Mouse (Mus musculus): ENCODE measurements around the gene Clrn2. TPM values are rescaled to one million over a fixed set of nuclear protein-coding genes. Genes with fewer than 3 reads are reported as not detected.

Gene Clrn2
- polyA plus RNA-seq, 1 experiment from 2014 or later = 0.28 TPM

DNA sequence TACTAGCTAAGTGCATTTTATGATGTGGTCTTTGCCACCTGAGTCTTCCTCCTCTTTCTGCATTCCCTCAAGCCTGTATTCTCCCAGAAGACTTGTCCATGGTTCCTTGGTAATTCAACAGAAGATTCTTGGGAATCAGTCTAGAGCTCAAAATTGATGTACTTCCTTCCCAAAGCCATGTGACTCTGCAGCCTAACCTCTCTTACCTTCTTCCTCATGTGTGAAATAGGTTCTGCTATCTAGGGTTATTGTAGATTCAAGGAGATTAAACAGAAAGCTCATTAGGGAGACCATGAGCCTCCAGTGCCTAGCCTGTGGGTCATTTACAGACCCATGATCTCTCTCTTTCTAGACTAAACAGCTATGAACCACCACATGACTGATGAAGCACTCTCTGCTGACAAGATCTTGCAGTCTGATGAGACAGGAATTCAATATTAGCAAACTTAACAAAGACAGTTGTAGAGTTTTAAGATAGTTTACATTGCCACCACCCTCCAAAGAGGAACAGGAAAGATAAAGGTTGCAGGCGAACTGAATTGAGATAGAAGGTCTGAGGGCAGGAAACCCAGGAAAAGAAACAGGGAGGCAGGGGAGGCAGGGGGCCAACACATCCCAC is 27.0 kb upstream of the Clrn2 start:
- no peaks in the 10 kb centered on the region for H3K9me3 ChIP-seq (ENCODE audit: control insufficient read depth, low read length)
- H3K27me3 ChIP-seq (replicated peaks; ENCODE audit: control insufficient read depth, insufficient read depth, low read length) = no peaks in the 10 kb centered on the region
- H3K36me3 ChIP-seq (ENCODE audit: control insufficient read depth, insufficient read depth, low read length) = no peaks in the 10 kb centered on the region
- H3K4me3 ChIP-seq (ENCODE audit: low read length) = no peak overlapping the region
- 88% methylated on average over 1 of the region's 1 CpGs for WGBS
- no peak for ATAC-seq
- H3K27ac ChIP-seq (ENCODE audit: low read depth, low read length) = no peak overlapping the region
- H3K4me2 ChIP-seq (ENCODE audit: low read length) = no peak overlapping the region
- no peaks in the 10 kb centered on the region for H3K4me1 ChIP-seq (ENCODE audit: control insufficient read depth, insufficient read depth, low read depth, low read length)
- H3K9ac ChIP-seq (ENCODE audit: low read depth, low read length) = no peak overlapping the region

DNA sequence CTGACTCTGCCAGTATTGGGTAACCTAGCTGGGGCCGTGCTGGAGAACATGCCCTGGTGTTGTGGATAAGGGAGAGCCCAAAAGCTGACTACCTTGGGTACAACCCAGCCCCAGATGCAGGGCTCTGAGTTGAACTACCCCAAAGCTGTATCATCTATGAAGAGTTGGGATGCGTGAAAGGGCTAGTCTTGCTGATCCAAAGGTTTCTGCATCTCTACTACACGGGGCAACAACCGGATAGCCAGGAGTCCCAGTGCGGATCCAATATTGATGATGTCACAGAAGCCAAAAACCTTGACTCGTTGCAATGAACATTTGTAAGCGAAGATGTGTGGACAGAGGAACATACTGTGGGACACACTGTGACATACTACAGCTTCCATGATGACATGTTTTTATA is 25.7 kb upstream of the Clrn2 start:
- Histone ChIP-seq H3K9ac (ENCODE audit: low read depth, low read length) (no peak overlapping the region), H3K27ac (ENCODE audit: low read depth, low read length) (no peak overlapping the region), H3K4me1 (ENCODE audit: control insufficient read depth, insufficient read depth, low read depth, low read length) (no peaks in the 10 kb centered on the region), H3K27me3 (replicated peaks; ENCODE audit: control insufficient read depth, insufficient read depth, low read length) (no peaks in the 10 kb centered on the region), H3K9me3 (ENCODE audit: control insufficient read depth, low read length) (no peaks in the 10 kb centered on the region), H3K4me3 (ENCODE audit: low read length) (no peak overlapping the region), H3K36me3 (ENCODE audit: control insufficient read depth, insufficient read depth, low read length) (no peaks in the 10 kb centered on the region), H3K4me2 (ENCODE audit: low read length) (no peak overlapping the region)
- ATAC-seq = no peak
- 95% methylated on average over 7 of the region's 7 CpGs for WGBS

DNA sequence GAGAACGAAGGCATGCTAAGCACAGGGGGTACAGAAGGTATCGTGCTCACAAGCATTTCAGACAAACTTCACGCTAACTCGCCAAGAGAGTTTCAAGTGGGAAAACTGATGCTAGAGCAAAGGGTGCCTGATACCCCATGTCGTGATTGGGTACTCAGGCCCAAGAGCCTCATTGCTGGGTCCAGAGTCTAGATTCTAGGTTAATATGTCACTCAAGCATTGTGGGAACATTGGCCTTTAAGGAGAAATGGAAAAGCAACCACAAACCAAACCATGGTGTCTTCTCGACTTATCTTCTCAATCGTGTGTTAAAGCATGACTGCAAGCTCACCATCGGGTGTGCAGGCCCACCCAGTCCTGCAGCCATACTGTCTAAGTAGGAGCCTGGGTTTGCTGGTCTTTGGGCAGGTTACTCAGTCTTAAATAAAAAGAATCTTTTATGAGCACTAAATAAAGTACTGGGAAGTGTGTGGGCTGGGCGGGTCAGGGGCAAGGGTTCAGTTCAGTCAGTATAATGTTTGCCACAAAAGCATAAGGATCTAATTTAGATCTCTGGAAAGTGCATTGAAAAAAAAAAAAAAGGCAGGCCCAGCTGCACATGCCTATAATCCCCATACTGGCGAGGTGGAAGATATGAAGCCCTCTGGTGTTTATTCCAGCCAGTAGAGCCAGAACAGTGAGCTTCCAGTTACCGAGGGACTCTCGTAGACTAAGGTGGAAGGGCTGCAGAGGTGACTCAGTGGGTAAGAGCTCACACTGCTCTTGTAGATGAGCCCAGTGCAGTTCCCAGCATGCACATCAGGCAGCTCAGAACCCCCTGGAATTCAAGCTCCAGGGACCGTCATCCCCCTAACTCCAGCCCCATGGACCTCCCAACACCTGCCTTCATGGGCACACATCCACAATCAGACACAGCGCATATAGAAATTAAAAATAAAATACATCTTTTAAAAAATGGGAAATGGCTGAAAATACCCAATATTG is 17.3 kb upstream of the Clrn2 start:
- Histone ChIP-seq H3K9me3 (ENCODE audit: control insufficient read depth, low read length) (no peaks in the 10 kb centered on the region), H3K36me3 (ENCODE audit: control insufficient read depth, insufficient read depth, low read length) (peaks cover 11% of the 10 kb centered on the region), H3K4me3 (ENCODE audit: low read length) (no peak overlapping the region), H3K4me1 (ENCODE audit: control insufficient read depth, insufficient read depth, low read depth, low read length) (no peaks in the 10 kb centered on the region), H3K9ac (ENCODE audit: low read depth, low read length) (no peak overlapping the region), H3K27ac (ENCODE audit: low read depth, low read length) (no peak overlapping the region), H3K4me2 (ENCODE audit: low read length) (no peak overlapping the region), H3K27me3 (replicated peaks; ENCODE audit: control insufficient read depth, insufficient read depth, low read length) (no peaks in the 10 kb centered on the region)
- no peak for ATAC-seq
- 90% methylated on average over 14 of the region's 14 CpGs for WGBS

GRCm38 (mm10) chr5:45437826-45438225 is 15.7 kb upstream of the Clrn2 start:
- peaks cover 11% of the 10 kb centered on the region for H3K36me3 ChIP-seq (ENCODE audit: control insufficient read depth, insufficient read depth, low read length)
- H3K27ac ChIP-seq (ENCODE audit: low read depth, low read length) = no peak overlapping the region
- H3K4me2 ChIP-seq (ENCODE audit: low read length) = no peak overlapping the region
- no peaks in the 10 kb centered on the region for H3K9me3 ChIP-seq (ENCODE audit: control insufficient read depth, low read length)
- no peaks in the 10 kb centered on the region for H3K27me3 ChIP-seq (replicated peaks; ENCODE audit: control insufficient read depth, insufficient read depth, low read length)
- ATAC-seq = no peak
- WGBS = 63% methylated on average over 4 of the region's 4 CpGs
- H3K4me1 ChIP-seq (ENCODE audit: control insufficient read depth, insufficient read depth, low read depth, low read length) = no peaks in the 10 kb centered on the region
- H3K9ac ChIP-seq (ENCODE audit: low read depth, low read length) = no peak overlapping the region
- H3K4me3 ChIP-seq (ENCODE audit: low read length) = no peak overlapping the region

DNA sequence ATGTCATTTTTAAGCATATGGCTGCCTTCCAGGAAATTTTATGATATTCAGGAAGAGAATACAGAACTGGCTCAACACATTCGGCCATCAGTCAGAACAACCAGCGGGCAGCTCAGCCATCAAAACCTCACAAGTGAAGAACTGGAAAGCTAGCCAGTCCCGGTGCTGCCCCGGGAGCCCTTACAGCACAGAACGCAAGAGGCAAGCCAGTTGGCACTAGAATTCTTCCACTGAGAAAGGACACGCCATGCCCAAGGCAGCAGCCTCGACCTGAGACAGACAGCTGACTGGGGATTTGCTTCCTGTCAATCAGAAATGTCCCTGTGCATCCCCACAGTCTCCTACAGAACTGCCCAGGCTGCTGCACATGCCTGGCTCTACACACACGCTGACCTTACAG is 15.2 kb upstream of the Clrn2 start:
- H3K9me3 ChIP-seq (ENCODE audit: control insufficient read depth, low read length) = no peaks in the 10 kb centered on the region
- no peak overlapping the region for H3K4me3 ChIP-seq (ENCODE audit: low read length)
- H3K9ac ChIP-seq (ENCODE audit: low read depth, low read length) = no peak overlapping the region
- no peak overlapping the region for H3K4me2 ChIP-seq (ENCODE audit: low read length)
- H3K4me1 ChIP-seq (ENCODE audit: control insufficient read depth, insufficient read depth, low read depth, low read length) = no peaks in the 10 kb centered on the region
- H3K36me3 ChIP-seq (ENCODE audit: control insufficient read depth, insufficient read depth, low read length) = peaks cover 11% of the 10 kb centered on the region
- H3K27ac ChIP-seq (ENCODE audit: low read depth, low read length) = no peak overlapping the region
- ATAC-seq = no peak
- H3K27me3 ChIP-seq (replicated peaks; ENCODE audit: control insufficient read depth, insufficient read depth, low read length) = no peaks in the 10 kb centered on the region
- 82% methylated on average over 8 of the region's 8 CpGs for WGBS

- H3K4me1 ChIP-seq (ENCODE audit: control insufficient read depth, insufficient read depth, low read depth, low read length) = no peaks in the 10 kb centered on the region
- H3K4me3 ChIP-seq (ENCODE audit: low read length) = no peak overlapping the region
- H3K9me3 ChIP-seq (ENCODE audit: control insufficient read depth, low read length) = no peaks in the 10 kb centered on the region
- H3K27ac ChIP-seq (ENCODE audit: low read depth, low read length) = no peak overlapping the region
- no peaks in the 10 kb centered on the region for H3K27me3 ChIP-seq (replicated peaks; ENCODE audit: control insufficient read depth, insufficient read depth, low read length)
- H3K36me3 ChIP-seq (ENCODE audit: control insufficient read depth, insufficient read depth, low read length) = no peaks in the 10 kb centered on the region; the same call in none of the 2 replicates
- ATAC-seq = no peak
- H3K4me2 ChIP-seq (ENCODE audit: low read length) = no peak overlapping the region
- WGBS = 94% methylated on average over 3 of the region's 3 CpGs
- no peak overlapping the region for H3K9ac ChIP-seq (ENCODE audit: low read depth, low read length)
Observed at GRCm38 (mm10) chr5:45441124-45441523, 12.4 kb upstream of the Clrn2 start.

DNA sequence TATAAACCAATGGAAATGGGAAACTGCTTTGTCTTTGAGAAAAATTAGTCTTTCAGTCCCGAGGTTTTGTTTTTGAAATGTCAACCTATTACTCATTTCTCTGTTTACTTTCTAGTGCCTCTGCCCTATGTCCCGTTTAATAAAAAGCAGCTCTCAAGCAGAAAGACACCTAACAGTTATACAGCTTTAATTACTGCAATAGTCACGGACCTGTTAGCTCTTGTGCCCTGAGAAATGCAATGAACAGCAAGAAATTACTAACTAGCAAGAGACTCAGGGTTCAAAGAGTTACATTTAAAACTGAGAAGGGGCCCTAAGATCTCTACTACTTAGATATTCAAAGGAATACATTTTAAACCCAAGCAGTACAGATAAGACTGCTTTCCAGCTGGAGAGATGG is 11.8 kb upstream of the Clrn2 start:
- no peak overlapping the region for H3K4me2 ChIP-seq (ENCODE audit: low read length)
- H3K4me3 ChIP-seq (ENCODE audit: low read length) = no peak overlapping the region
- 88% methylated on average over 3 of the region's 3 CpGs for WGBS
- no peaks in the 10 kb centered on the region for H3K4me1 ChIP-seq (ENCODE audit: control insufficient read depth, insufficient read depth, low read depth, low read length)
- ATAC-seq = no peak
- no peaks in the 10 kb centered on the region for H3K9me3 ChIP-seq (ENCODE audit: control insufficient read depth, low read length)
- H3K36me3 ChIP-seq (ENCODE audit: control insufficient read depth, insufficient read depth, low read length) = no peaks in the 10 kb centered on the region; the same call in 1 of the 2 replicates
- no peak overlapping the region for H3K9ac ChIP-seq (ENCODE audit: low read depth, low read length)
- no peak overlapping the region for H3K27ac ChIP-seq (ENCODE audit: low read depth, low read length)
- H3K27me3 ChIP-seq (replicated peaks; ENCODE audit: control insufficient read depth, insufficient read depth, low read length) = no peaks in the 10 kb centered on the region

- Histone ChIP-seq H3K4me2 (ENCODE audit: low read length) (no peak overlapping the region), H3K9me3 (ENCODE audit: control insufficient read depth, low read length) (no peaks in the 10 kb centered on the region), H3K4me1 (ENCODE audit: control insufficient read depth, insufficient read depth, low read depth, low read length) (peaks cover 8% of the 10 kb centered on the region), H3K27me3 (replicated peaks; ENCODE audit: control insufficient read depth, insufficient read depth, low read length) (no peaks in the 10 kb centered on the region), H3K9ac (ENCODE audit: low read depth, low read length) (no peak overlapping the region), H3K4me3 (ENCODE audit: low read length) (no peak overlapping the region), H3K27ac (ENCODE audit: low read depth, low read length) (no peak overlapping the region), H3K36me3 (ENCODE audit: control insufficient read depth, insufficient read depth, low read length) (no peaks in the 10 kb centered on the region; the same call in 1 of the 2 replicates)
- 84% methylated on average over 8 of the region's 8 CpGs for WGBS
- no peak for ATAC-seq
Observed at GRCm38 (mm10) chr5:45444130-45444832, 9.3 kb upstream of the Clrn2 start.

GRCm38 (mm10) chr5:45448676-45449075 is 4.9 kb upstream of the Clrn2 start:
- H3K27ac ChIP-seq (ENCODE audit: low read depth, low read length) = no peak overlapping the region
- H3K4me1 ChIP-seq (ENCODE audit: control insufficient read depth, insufficient read depth, low read depth, low read length) = peaks cover 9% of the 10 kb centered on the region
- no peaks in the 10 kb centered on the region for H3K9me3 ChIP-seq (ENCODE audit: control insufficient read depth, low read length)
- H3K4me2 ChIP-seq (ENCODE audit: low read length) = peak overlapping the region; percentile 99
- ATAC-seq = no peak
- no peak overlapping the region; the same call in 1 of the 2 replicates for H3K4me3 ChIP-seq (ENCODE audit: low read length)
- no peaks in the 10 kb centered on the region for H3K36me3 ChIP-seq (ENCODE audit: control insufficient read depth, insufficient read depth, low read length)
- WGBS = 16% methylated on average over 5 of the region's 5 CpGs
- no peak overlapping the region; the same call in 1 of the 2 replicates for H3K9ac ChIP-seq (ENCODE audit: low read depth, low read length)
- no peaks in the 10 kb centered on the region for H3K27me3 ChIP-seq (replicated peaks; ENCODE audit: control insufficient read depth, insufficient read depth, low read length)
